Mouse (Mus musculus) B cell, adult 67 days (primary cell): Measurements from ENCODE around the gene Gm49358. TPM values are rescaled to one million over a fixed set of nuclear protein-coding genes. Genes with fewer than 3 reads are reported as not detected.

Source experiments
- total RNA-seq, 2 experiments: library from RNA; stranded (reverse); gene quantifications; 4 replicates each; pipeline ENCODE4 v1.2.4; 2023

Gene Gm49358
- total RNA-seq = 1 to 10 TPM in 1 of 2 experiments, under 1 TPM in 1; 0.77 to 6.2 TPM

GRCm38 (mm10) chr10:86763672-86764071 lies at the start of gene Gm49358:
TSS of gene Gm49358 (plus strand) at chr10:86763972.

GRCm38 (mm10) chr10:86778398-86779116 lies 14.8 kb downstream of the Gm49358 start, which contains the start of gene Nt5dc3:
TSS of gene Nt5dc3 (plus strand) at chr10:86779005.

Other genes with a start within 250 kb of the Gm49358 start
- 100 to 1,000 TPM; 320 to 444 TPM for gene Hsp90b1, start 58.5 kb upstream of the Gm49358 start, total RNA-seq
- 1 to 10 TPM; 2.1 to 2.4 TPM for gene Ttc41, start 58.2 kb upstream of the Gm49358 start, total RNA-seq
- 10 to 100 TPM; 12.0 to 17.6 TPM for gene Nt5dc3, start 15.0 kb downstream of the Gm49358 start, total RNA-seq
- under 1 TPM; 0.33 to 0.55 TPM for gene Stab2, start 244.1 kb downstream of the Gm49358 start, total RNA-seq